Mouse (Mus musculus): Measurements from ENCODE around the gene Tmbim1. TPM values are rescaled to one million over a fixed set of nuclear protein-coding genes. Genes with fewer than 3 reads are reported as not detected.

The Tmbim1 gene
- polyA plus RNA-seq (2014; fragmentation: Illumina TruSeq; extraction: RNeasy Lipid Tissue Mini Kit (QIAGEN cat#74804); ENCODE audit: low read depth, low replicate concordance) = 59.1 TPM

DNA sequence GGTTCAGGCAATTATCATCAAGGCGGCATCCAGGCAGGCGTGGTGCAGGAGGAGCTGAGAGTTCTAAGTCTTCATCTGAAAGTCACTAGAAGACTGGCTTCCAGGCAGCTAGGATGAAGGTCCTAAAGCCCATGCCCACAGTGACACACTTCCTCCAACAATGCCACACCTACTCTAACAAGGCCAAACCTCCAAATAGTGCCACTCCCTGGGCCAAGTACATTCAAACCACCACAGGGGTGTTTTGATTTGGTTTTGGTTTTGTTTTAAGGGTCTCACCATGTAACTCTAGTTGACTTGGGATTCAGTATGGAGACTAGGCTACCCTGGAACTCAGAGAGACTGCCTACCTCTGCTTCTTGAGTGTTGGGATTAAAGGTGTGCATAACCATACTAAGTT, at the start of gene Tmbim1:
Gene Tmbim1, minus strand, starts transcription at position 101 of the 400 bp plus-strand sequence.

DNA sequence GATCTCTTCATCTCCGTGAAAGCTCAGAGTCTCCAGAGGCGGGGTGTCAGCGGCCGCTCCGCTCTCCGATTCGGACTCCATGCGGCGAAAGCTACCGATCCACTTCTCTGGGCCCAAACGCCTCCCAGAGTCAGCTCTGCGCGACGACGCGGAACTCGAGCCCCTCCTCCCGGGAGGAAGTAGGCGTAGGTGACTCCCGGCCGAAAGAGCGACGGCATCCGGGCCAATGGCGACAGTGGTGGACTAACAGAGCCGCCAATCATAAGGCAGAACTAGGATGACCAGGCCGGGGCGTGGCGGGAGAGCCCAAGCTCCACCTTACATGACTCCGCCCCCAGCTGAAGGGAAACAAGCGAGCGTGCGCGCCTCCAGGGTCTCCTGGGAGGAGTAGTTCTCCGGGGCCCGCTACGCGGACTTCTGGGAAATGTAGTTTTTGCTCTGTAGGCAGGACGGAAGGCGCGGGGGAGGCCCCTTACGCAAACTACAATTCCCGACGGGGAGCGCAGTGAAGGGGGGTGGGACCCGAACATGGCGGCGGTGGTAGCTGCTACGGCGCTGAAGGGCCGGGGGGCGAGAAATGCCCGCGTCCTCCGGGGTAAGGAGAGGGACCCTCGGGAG, 20.8 kb downstream of the Tmbim1 start, which contains the start of the genes Aamp and Pnkd:
Gene Aamp, minus strand, starts transcription at position 196 of the 618 bp plus-strand sequence.
Gene Pnkd, plus strand, starts transcription at position 388 of the 618 bp plus-strand sequence.

DNA sequence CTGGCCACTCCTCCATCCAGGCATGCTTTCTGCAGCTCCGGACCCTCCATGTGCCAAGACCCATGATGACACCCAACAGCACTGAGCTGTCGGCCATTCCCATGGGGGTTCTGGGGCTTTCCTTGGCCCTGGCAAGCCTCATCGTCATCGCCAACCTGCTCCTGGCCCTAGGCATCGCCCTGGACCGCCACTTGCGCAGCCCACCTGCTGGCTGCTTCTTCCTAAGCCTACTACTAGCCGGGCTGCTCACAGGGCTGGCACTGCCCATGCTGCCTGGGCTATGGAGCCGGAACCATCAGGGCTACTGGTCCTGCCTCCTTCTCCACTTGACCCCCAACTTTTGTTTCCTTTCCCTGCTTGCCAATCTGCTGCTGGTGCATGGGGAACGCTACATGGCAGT, 26.9 kb downstream of the Tmbim1 start, which contains the start of gene Gpbar1:
Gene Gpbar1, plus strand, starts transcription at position 13 of the 400 bp plus-strand sequence.

Other genes starting within 250 kb of the Tmbim1 start
- 50.0 TPM for gene Tns1, start 181.2 kb downstream of the Tmbim1 start, polyA plus RNA-seq (2014; fragmentation: Illumina TruSeq; extraction: RNeasy Lipid Tissue Mini Kit (QIAGEN cat#74804); ENCODE audit: low read depth, low replicate concordance)
- 0.41 TPM for gene Rufy4, start 180.1 kb downstream of the Tmbim1 start, polyA plus RNA-seq (2014; fragmentation: Illumina TruSeq; extraction: RNeasy Lipid Tissue Mini Kit (QIAGEN cat#74804); ENCODE audit: low read depth, low replicate concordance)
- not detected for gene Cxcr2, start 151.6 kb downstream of the Tmbim1 start, polyA plus RNA-seq (2014; fragmentation: Illumina TruSeq; extraction: RNeasy Lipid Tissue Mini Kit (QIAGEN cat#74804); ENCODE audit: low read depth, low replicate concordance)
- gene Cxcr1, start 111.0 kb downstream of the Tmbim1 start, polyA plus RNA-seq (2014; fragmentation: Illumina TruSeq; extraction: RNeasy Lipid Tissue Mini Kit (QIAGEN cat#74804); ENCODE audit: low read depth, low replicate concordance) = not detected
- gene Arpc2, start 69.5 kb downstream of the Tmbim1 start, polyA plus RNA-seq (2014; fragmentation: Illumina TruSeq; extraction: RNeasy Lipid Tissue Mini Kit (QIAGEN cat#74804); ENCODE audit: low read depth, low replicate concordance) = 421 TPM
- gene Gpbar1, start 27.1 kb downstream of the Tmbim1 start, polyA plus RNA-seq (2014; fragmentation: Illumina TruSeq; extraction: RNeasy Lipid Tissue Mini Kit (QIAGEN cat#74804); ENCODE audit: low read depth, low replicate concordance) = not detected
- 5.1 TPM for gene Aamp, start 20.9 kb downstream of the Tmbim1 start, polyA plus RNA-seq (2014; fragmentation: Illumina TruSeq; extraction: RNeasy Lipid Tissue Mini Kit (QIAGEN cat#74804); ENCODE audit: low read depth, low replicate concordance)
- gene Pnkd, start 20.7 kb downstream of the Tmbim1 start, polyA plus RNA-seq (2014; fragmentation: Illumina TruSeq; extraction: RNeasy Lipid Tissue Mini Kit (QIAGEN cat#74804); ENCODE audit: low read depth, low replicate concordance) = 2.3 TPM
- gene Catip, start 56.5 kb upstream of the Tmbim1 start, polyA plus RNA-seq (2014; fragmentation: Illumina TruSeq; extraction: RNeasy Lipid Tissue Mini Kit (QIAGEN cat#74804); ENCODE audit: low read depth, low replicate concordance) = 0.29 TPM
- gene Slc11a1, start 69.6 kb upstream of the Tmbim1 start, polyA plus RNA-seq (2014; fragmentation: Illumina TruSeq; extraction: RNeasy Lipid Tissue Mini Kit (QIAGEN cat#74804); ENCODE audit: low read depth, low replicate concordance) = 1.2 TPM
- gene Ctdsp1, start 85.9 kb upstream of the Tmbim1 start, polyA plus RNA-seq (2014; fragmentation: Illumina TruSeq; extraction: RNeasy Lipid Tissue Mini Kit (QIAGEN cat#74804); ENCODE audit: low read depth, low replicate concordance) = 23.3 TPM
- gene Vil1, start 103.8 kb upstream of the Tmbim1 start, polyA plus RNA-seq (2014; fragmentation: Illumina TruSeq; extraction: RNeasy Lipid Tissue Mini Kit (QIAGEN cat#74804); ENCODE audit: low read depth, low replicate concordance) = 0.64 TPM
- gene Cnot9, start 200.4 kb upstream of the Tmbim1 start, polyA plus RNA-seq (2014; fragmentation: Illumina TruSeq; extraction: RNeasy Lipid Tissue Mini Kit (QIAGEN cat#74804); ENCODE audit: low read depth, low replicate concordance) = 30.3 TPM
- gene Plcd4, start 237.3 kb upstream of the Tmbim1 start, polyA plus RNA-seq (2014; fragmentation: Illumina TruSeq; extraction: RNeasy Lipid Tissue Mini Kit (QIAGEN cat#74804); ENCODE audit: low read depth, low replicate concordance) = 0.52 TPM
- 21.5 TPM for gene Usp37, start 238.7 kb upstream of the Tmbim1 start, polyA plus RNA-seq (2014; fragmentation: Illumina TruSeq; extraction: RNeasy Lipid Tissue Mini Kit (QIAGEN cat#74804); ENCODE audit: low read depth, low replicate concordance)

All from adrenal gland, adult 10 weeks (tissue).